Mouse (Mus musculus) cortical plate, adult 2 months (tissue): ENCODE measurements around the gene Ubxn7.

Experiments
- CTCF ChIP-seq: fragments of 200-500 bp; IDR thresholded peaks from 2 replicates; pipeline ENCODE4 v1.5.1; 2011; ENCODE audit warnings: mild to moderate bottlenecking, control low read depth, low read length; ENCODE audit not compliant: insufficient read depth; ENCODE audit errors: extremely low read depth
- POLR2A ChIP-seq: fragments of 200-500 bp; IDR thresholded peaks from 2 replicates; pipeline ENCODE4 v1.6.1; 2011; ENCODE audit warnings: mild to moderate bottlenecking, low read length, control low read depth; ENCODE audit not compliant: insufficient read depth; ENCODE audit errors: extremely low read depth

DNA sequence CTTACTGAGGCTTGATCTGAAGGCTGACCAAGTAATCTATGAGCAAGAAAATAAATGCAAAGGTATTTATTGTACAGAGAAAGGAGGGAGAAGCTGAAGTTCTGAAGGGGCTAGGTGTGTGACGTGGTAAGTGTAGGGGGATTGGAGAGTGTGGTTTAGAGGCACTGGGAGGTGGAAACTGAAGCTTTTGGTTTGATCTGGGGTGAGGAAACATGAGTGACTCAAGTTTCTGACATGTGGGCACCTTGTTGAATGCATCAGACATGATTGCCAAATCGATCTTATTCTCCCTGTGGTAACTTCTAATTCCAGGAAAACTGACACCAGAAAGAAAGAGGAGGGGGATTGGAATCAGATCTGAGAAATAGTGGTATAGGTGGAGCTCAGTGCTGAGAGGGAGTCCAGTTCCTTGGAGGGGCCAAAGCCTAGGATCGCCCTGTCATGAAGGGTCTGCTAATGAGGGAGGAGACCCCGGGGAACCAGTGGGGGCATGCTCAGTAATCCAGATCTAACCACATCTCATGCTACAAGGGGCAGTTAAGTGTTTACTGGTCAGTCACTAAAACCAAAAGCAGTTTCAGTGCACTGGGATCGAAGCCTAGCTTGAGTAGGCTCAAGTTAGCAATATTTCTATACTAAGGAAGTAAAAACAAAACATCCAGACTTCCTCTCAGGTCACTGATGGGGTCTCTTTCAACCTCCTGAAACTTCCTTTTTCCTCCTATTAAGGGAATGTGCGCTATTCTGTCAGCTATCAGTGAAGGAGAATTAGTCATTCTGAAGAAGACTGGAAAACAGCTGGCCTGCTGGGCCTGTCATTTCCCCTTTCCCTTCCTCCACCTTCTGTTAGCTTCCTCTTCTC is 63.9 kb downstream of the Ubxn7 start:
- no peak for TF ChIP-seq POLR2A
- TF ChIP-seq CTCF = no peak
